ENCODE assay signal across 8 mouse cellular contexts in the genomic region with DNA sequence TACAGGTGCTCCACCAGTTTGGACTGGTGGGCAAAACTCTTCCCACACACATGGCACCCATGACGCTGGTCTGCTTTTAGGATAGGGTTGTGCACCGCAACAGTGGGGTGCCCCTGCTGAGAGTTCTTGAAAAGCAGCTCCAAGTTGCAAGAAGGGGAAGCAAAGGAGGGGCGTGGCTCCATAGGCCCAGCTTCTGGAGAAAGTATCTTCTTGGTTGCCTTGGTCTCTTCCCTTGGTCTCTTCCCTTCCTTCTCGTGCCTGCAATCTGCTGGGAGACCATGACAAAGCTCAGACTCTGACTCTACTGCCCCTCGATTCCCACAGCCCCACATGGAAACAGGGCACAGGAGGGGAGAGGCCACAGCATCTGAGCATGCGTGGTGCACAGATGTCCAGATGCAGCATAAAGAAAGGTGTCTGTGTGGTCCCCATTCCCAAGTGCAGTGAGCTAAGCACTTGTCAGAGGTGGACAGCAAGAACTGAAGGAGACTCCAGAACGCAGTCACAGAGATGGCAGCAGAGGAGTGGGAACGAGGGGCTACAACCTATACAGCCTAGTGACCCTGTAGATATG. TPM values are rescaled to one million over a fixed set of nuclear protein-coding genes. Genes with fewer than 3 reads are reported as not detected.
DNase-seq lines count a peak whose midpoint lies in the region; ATAC-seq and TF ChIP-seq lines count a peak whose summit lies in the region.

No protein-coding gene starts in this region.

- H3K27ac ChIP-seq in left cerebral cortex, adult 2 months = no peak overlapping the region; the same call in 1 of the 2 replicates
- H3K27ac ChIP-seq in forebrain, embryonic 11.5 days (ENCODE audit: low read depth, low read length) = no peak overlapping the region
- H3K27ac ChIP-seq in liver, embryonic 11.5 days (ENCODE audit: low read depth, low read length) = no peak overlapping the region

- no peaks in the 10 kb centered on the region for H3K9me3 ChIP-seq in forebrain, embryonic 11.5 days (ENCODE audit: control insufficient read depth, low read length)
- H3K9me3 ChIP-seq in liver, embryonic 11.5 days (ENCODE audit: control insufficient read depth, low read length) = no peaks in the 10 kb centered on the region

- 92% methylated on average over 8 of the region's 8 CpGs for WGBS in forebrain, embryonic 11.5 days
- WGBS in liver, embryonic 11.5 days = 78% methylated on average over 8 of the region's 8 CpGs

- H3K36me3 ChIP-seq in forebrain, embryonic 11.5 days (ENCODE audit: control insufficient read depth, insufficient read depth, low read length) = no peaks in the 10 kb centered on the region
- peaks cover 3% of the 10 kb centered on the region; the same call in 1 of the 2 replicates for H3K36me3 ChIP-seq in liver, embryonic 11.5 days (ENCODE audit: control insufficient read depth, insufficient read depth, low read length)
- H3K36me3 ChIP-seq in splenic B cell, adult 2 months (ENCODE audit: control insufficient read depth, insufficient read depth, low read length, poor library complexity, severe bottlenecking) = 0 out of 2 replicates have a peak, but pooled peaks cover 2% of the 10 kb centered on the region

- H3K4me2 ChIP-seq in forebrain, embryonic 11.5 days (ENCODE audit: low read depth, low read length, severe bottlenecking) = peak overlapping the region; percentile 80
- peak overlapping the region; percentile 89 for H3K4me2 ChIP-seq in liver, embryonic 11.5 days

- no peaks in the 10 kb centered on the region for H3K4me1 ChIP-seq in forebrain, embryonic 11.5 days (replicated peaks; ENCODE audit: control insufficient read depth, insufficient read depth, low read length)
- peaks cover 9% of the 10 kb centered on the region for H3K4me1 ChIP-seq in liver, embryonic 11.5 days (replicated peaks; ENCODE audit: control insufficient read depth, insufficient read depth, low read length)

- H3K27me3 ChIP-seq in forebrain, embryonic 11.5 days (ENCODE audit: control insufficient read depth, insufficient read depth, low read length) = no peaks in the 10 kb centered on the region
- no peaks in the 10 kb centered on the region for H3K27me3 ChIP-seq in liver, embryonic 11.5 days (replicated peaks; ENCODE audit: control insufficient read depth, insufficient read depth, low read length)
- H3K27me3 ChIP-seq in splenic B cell, adult 2 months (ENCODE audit: control insufficient read depth, insufficient read depth, low read length, poor library complexity, severe bottlenecking) = no peaks in the 10 kb centered on the region

- H3K4me3 ChIP-seq in left cerebral cortex, adult 2 months = peak overlapping the region; percentile 81
- H3K4me3 ChIP-seq in forebrain, embryonic 11.5 days (ENCODE audit: low read depth, low read length) = peak overlapping the region; percentile 65; the same call in 1 of the 2 replicates
- H3K4me3 ChIP-seq in liver, embryonic 11.5 days (ENCODE audit: low read depth, low read length) = peak overlapping the region; percentile 78

- intact Hi-C loops in left cerebral cortex, adult 2 months (cut with DNase I) = loop anchor here (2.0 kb wide), 1 partner anchor 78 kb away; no protein-coding TSS in a partner anchor

- TF ChIP-seq CTCF in left cerebral cortex, adult 2 months (IDR thresholded peaks at IDR 0.05) = no peak

- 0 out of 2 replicates have a peak overlapping the region, but pooled peaks have one; percentile 87 for H3K9ac ChIP-seq in forebrain, embryonic 11.5 days (ENCODE audit: low read length)
- peak overlapping the region; percentile 89 for H3K9ac ChIP-seq in liver, embryonic 11.5 days (ENCODE audit: low read depth, low read length)

- ATAC-seq in forebrain, embryonic 11.5 days (replicated peaks; ENCODE audit: low FRiP score) = no peak
- no peak; the same call in 1 of the 2 replicates for ATAC-seq in liver, embryonic 11.5 days (replicated peaks; ENCODE audit: low FRiP score)

- no peak for DNase-seq in left cerebral cortex, adult 2 months (ENCODE audit: extremely low spot score in 1 of 2, low spot score in 2 of 2)
- no peak for DNase-seq in left cerebral cortex, adult 18-20 months (ENCODE audit: low spot score in 2 of 2)
- no peak for DNase-seq in forebrain, embryonic 11.5 days (ENCODE audit: low spot score)
- no peak for DNase-seq in liver, embryonic 11.5 days (ENCODE audit: low spot score)
- DNase-seq in splenic B cell, adult 2 months (ENCODE audit: low read depth, low spot score) = peak; percentile 6
- DNase-seq in layer of hippocampus, postnatal 10 days (ENCODE audit: low spot score in 2 of 2) = no peak
- DNase-seq in layer of hippocampus, adult 18-20 months (ENCODE audit: low spot score in 2 of 2) = no peak
- no peak for DNase-seq in cerebellum, postnatal 25 days

RNA-seq across cellular contexts. Expression of gene E430018J23Rik, which starts 1.1 kb away (rescaled TPM):
- total RNA-seq in left cerebral cortex, adult 2 months (2021) = 1 to 10 TPM; 7.6 to 9.3 TPM
- 1 to 10 TPM; 7.4 to 7.6 TPM for total RNA-seq in left cerebral cortex, adult 18-20 months (2021)
- 5.9 and 6.8 TPM in 2 replicates for polyA plus RNA-seq in forebrain, embryonic 11.5 days (2014; fragmentation: Nextera tagmentation; extraction: Ambion mirVana)
- 3.3 and 4.2 TPM in 2 replicates for polyA plus RNA-seq in liver, embryonic 11.5 days (2014; fragmentation: Nextera tagmentation; extraction: Ambion mirVana)
- 1 to 10 TPM; 5.4 to 6.4 TPM for total RNA-seq in layer of hippocampus, postnatal 10 days (2021)
- total RNA-seq in layer of hippocampus, adult 18-20 months (2021) = 1 to 10 TPM; 6.0 to 7.9 TPM

RNA-seq across cellular contexts. Expression of gene 9130019O22Rik, which starts 5.4 kb away (rescaled TPM):
- 1 to 10 TPM; 3.8 to 5.0 TPM for total RNA-seq in left cerebral cortex, adult 2 months (2021)
- total RNA-seq in left cerebral cortex, adult 18-20 months (2021) = 1 to 10 TPM; 3.9 to 4.8 TPM
- 5.0 and 5.3 TPM in 2 replicates for polyA plus RNA-seq in forebrain, embryonic 11.5 days (2014; fragmentation: Nextera tagmentation; extraction: Ambion mirVana)
- polyA plus RNA-seq in liver, embryonic 11.5 days (2014; fragmentation: Nextera tagmentation; extraction: Ambion mirVana) = 2.4 and 3.0 TPM in 2 replicates
- total RNA-seq in layer of hippocampus, postnatal 10 days (2021) = 1 to 10 TPM; 3.3 TPM
- 1 to 10 TPM; 3.4 to 3.5 TPM for total RNA-seq in layer of hippocampus, adult 18-20 months (2021)

RNA-seq across cellular contexts. Expression of gene Zfp764, which starts 14.3 kb away (rescaled TPM):
- total RNA-seq in left cerebral cortex, adult 2 months (2021) = 1 to 10 TPM; 3.8 to 5.6 TPM
- total RNA-seq in left cerebral cortex, adult 18-20 months (2021) = 1 to 10 TPM; 4.3 to 4.8 TPM
- polyA plus RNA-seq in forebrain, embryonic 11.5 days (2014; fragmentation: Nextera tagmentation; extraction: Ambion mirVana) = 7.2 and 7.4 TPM in 2 replicates
- polyA plus RNA-seq in liver, embryonic 11.5 days (2014; fragmentation: Nextera tagmentation; extraction: Ambion mirVana) = 4.6 and 4.8 TPM in 2 replicates
- total RNA-seq in layer of hippocampus, postnatal 10 days (2021) = 1 to 10 TPM; 4.1 to 4.4 TPM
- 1 to 10 TPM; 3.8 to 3.9 TPM for total RNA-seq in layer of hippocampus, adult 18-20 months (2021)

RNA-seq across cellular contexts. Expression of gene Zfp747, which starts 16.5 kb away (rescaled TPM):
- 1 to 10 TPM; 6.5 to 8.1 TPM for total RNA-seq in left cerebral cortex, adult 2 months (2021)
- total RNA-seq in left cerebral cortex, adult 18-20 months (2021) = 1 to 10 TPM; 6.6 to 7.4 TPM
- 8.5 and 8.6 TPM in 2 replicates for polyA plus RNA-seq in forebrain, embryonic 11.5 days (2014; fragmentation: Nextera tagmentation; extraction: Ambion mirVana)
- 4.9 and 5.8 TPM in 2 replicates for polyA plus RNA-seq in liver, embryonic 11.5 days (2014; fragmentation: Nextera tagmentation; extraction: Ambion mirVana)
- total RNA-seq in layer of hippocampus, postnatal 10 days (2021) = 1 to 10 TPM; 7.3 to 7.5 TPM
- 1 to 10 TPM; 6.3 to 7.5 TPM for total RNA-seq in layer of hippocampus, adult 18-20 months (2021)

RNA-seq across cellular contexts. Expression of gene Zfp688, which starts 29.5 kb away (rescaled TPM):
- 10 to 100 TPM; 13.3 to 13.8 TPM for total RNA-seq in left cerebral cortex, adult 2 months (2021)
- 10 to 100 TPM; 12.7 to 15.7 TPM for total RNA-seq in left cerebral cortex, adult 18-20 months (2021)
- polyA plus RNA-seq in forebrain, embryonic 11.5 days (2014; fragmentation: Nextera tagmentation; extraction: Ambion mirVana) = 35.4 and 35.7 TPM in 2 replicates
- 18.7 and 19.5 TPM in 2 replicates for polyA plus RNA-seq in liver, embryonic 11.5 days (2014; fragmentation: Nextera tagmentation; extraction: Ambion mirVana)
- 10 to 100 TPM; 10.0 to 11.7 TPM for total RNA-seq in layer of hippocampus, postnatal 10 days (2021)
- total RNA-seq in layer of hippocampus, adult 18-20 months (2021) = 10 to 100 TPM; 14.7 to 15.5 TPM
